Mouse (Mus musculus) thymus, adult 18-20 months (tissue): ENCODE results near the gene Ltbp2.

Experiments
- DNase-seq, 2 experiments: peaks; one replicate each; pipeline ENCODE4 v3.0.0; 2022; ENCODE audit warnings: mixed read lengths in 2 of 2

Ltbp2 gene

GRCm38 (mm10) chr12:84835626-84836025 lies 40.7 kb downstream of the Ltbp2 start:
- DNase-seq = no peak

GRCm38 (mm10) chr12:84834773-84835172 lies 41.6 kb downstream of the Ltbp2 start:
- no peak for DNase-seq

- no peak for DNase-seq
Observed at GRCm38 (mm10) chr12:84831648-84832047, 44.7 kb downstream of the Ltbp2 start.

GRCm38 (mm10) chr12:84831141-84831540 lies 45.2 kb downstream of the Ltbp2 start:
- DNase-seq = no peak

- DNase-seq = no peak
Observed at GRCm38 (mm10) chr12:84830438-84830837, 45.9 kb downstream of the Ltbp2 start.

- DNase-seq = no peak
Observed at GRCm38 (mm10) chr12:84829913-84830312, 46.4 kb downstream of the Ltbp2 start.

GRCm38 (mm10) chr12:84829109-84829724 lies 47.1 kb downstream of the Ltbp2 start:
- DNase-seq = no peak

- no peak for DNase-seq
Observed at GRCm38 (mm10) chr12:84827384-84827933, 48.9 kb downstream of the Ltbp2 start.

GRCm38 (mm10) chr12:84824203-84824602 lies 52.1 kb downstream of the Ltbp2 start:
- DNase-seq = no peak

- no peak for DNase-seq
Observed at GRCm38 (mm10) chr12:84823601-84824000, 52.7 kb downstream of the Ltbp2 start.

GRCm38 (mm10) chr12:84819236-84820168 lies 56.8 kb downstream of the Ltbp2 start:
- DNase-seq = no peak

GRCm38 (mm10) chr12:84818496-84818895 lies 57.8 kb downstream of the Ltbp2 start:
- no peak for DNase-seq

GRCm38 (mm10) chr12:84814663-84815325 lies 61.5 kb downstream of the Ltbp2 start:
- no peak for DNase-seq

- DNase-seq = no peak
Observed at GRCm38 (mm10) chr12:84813773-84814172, 62.6 kb downstream of the Ltbp2 start.

GRCm38 (mm10) chr12:84812004-84812403 lies 64.3 kb downstream of the Ltbp2 start:
- no peak for DNase-seq

- DNase-seq = no peak
Observed at GRCm38 (mm10) chr12:84811510-84811909, 64.8 kb downstream of the Ltbp2 start.

- no peak for DNase-seq
Observed at GRCm38 (mm10) chr12:84810810-84811209, 65.5 kb downstream of the Ltbp2 start.

- DNase-seq = no peak
Observed at GRCm38 (mm10) chr12:84809033-84809432, 67.3 kb downstream of the Ltbp2 start.

GRCm38 (mm10) chr12:84807351-84807750 lies 69.0 kb downstream of the Ltbp2 start:
- DNase-seq = no peak

- DNase-seq = no peak
Observed at GRCm38 (mm10) chr12:84806726-84807125, 69.6 kb downstream of the Ltbp2 start.

GRCm38 (mm10) chr12:84806010-84806409 lies 70.3 kb downstream of the Ltbp2 start:
- DNase-seq = no peak

GRCm38 (mm10) chr12:84805228-84805842 lies 71.0 kb downstream of the Ltbp2 start:
- no peak for DNase-seq

- DNase-seq = no peak
Observed at GRCm38 (mm10) chr12:84802625-84803024, 73.7 kb downstream of the Ltbp2 start.
